Mouse (Mus musculus) CD4-positive helper T cell, adult 2 months (primary cell): ENCODE data around the gene Gabbr2.

Source experiments
- DNase-seq: peaks from one replicate; pipeline ENCODE4 v3.0.0-alpha.2; 2012; ENCODE audit warnings: low read depth, missing footprints, low spot score

Gabbr2 gene

GRCm38 (mm10) chr4:46991016-46991958, at the start of gene Gabbr2:
Gene Gabbr2 (minus strand): TSS chr4:46991873.
- no peak for DNase-seq

GRCm38 (mm10) chr4:47039586-47039985, 47.9 kb upstream of the Gabbr2 start:
- no peak for DNase-seq

GRCm38 (mm10) chr4:47037321-47037657, 45.6 kb upstream of the Gabbr2 start:
- peak; percentile 68 for DNase-seq

GRCm38 (mm10) chr4:47036486-47037320, 45.0 kb upstream of the Gabbr2 start:
- no peak for DNase-seq

- DNase-seq: no peak
These were observed 43.9 kb upstream of the Gabbr2 start for GRCm38 (mm10) chr4:47035536-47035935.

GRCm38 (mm10) chr4:47032171-47032570, 40.5 kb upstream of the Gabbr2 start:
- DNase-seq: no peak

GRCm38 (mm10) chr4:47028791-47029190, 37.1 kb upstream of the Gabbr2 start:
- DNase-seq: no peak

- DNase-seq: no peak
These were observed 32.3 kb upstream of the Gabbr2 start for GRCm38 (mm10) chr4:47023949-47024348.

GRCm38 (mm10) chr4:47022804-47023603, 31.3 kb upstream of the Gabbr2 start:
- no peak for DNase-seq

- peak; percentile 47 for DNase-seq
These were observed 28.9 kb upstream of the Gabbr2 start for GRCm38 (mm10) chr4:47020563-47020962.

GRCm38 (mm10) chr4:47015156-47015555, 23.5 kb upstream of the Gabbr2 start:
- no peak for DNase-seq

- DNase-seq: no peak
These were observed 20.8 kb upstream of the Gabbr2 start for GRCm38 (mm10) chr4:47012476-47012875.

- peak; percentile 80 for DNase-seq
These were observed 18.9 kb upstream of the Gabbr2 start for GRCm38 (mm10) chr4:47010400-47011231.

GRCm38 (mm10) chr4:47000626-47001395, 9.1 kb upstream of the Gabbr2 start:
- peak; percentile 44 for DNase-seq

GRCm38 (mm10) chr4:46997969-46998368, 6.3 kb upstream of the Gabbr2 start:
- DNase-seq: no peak

GRCm38 (mm10) chr4:46992827-46993473, 1.3 kb upstream of the Gabbr2 start:
- no peak for DNase-seq

GRCm38 (mm10) chr4:46991959-46992316, 265 bp upstream of the Gabbr2 start:
- no peak for DNase-seq

GRCm38 (mm10) chr4:46990281-46991015, 1.2 kb downstream of the Gabbr2 start:
- DNase-seq: no peak

GRCm38 (mm10) chr4:46989842-46990241, 1.8 kb downstream of the Gabbr2 start:
- DNase-seq: no peak
